Mouse (Mus musculus) kidney, adult 2 months (tissue): ENCODE results near the gene Stac2.

Experiments used
- CTCF ChIP-seq: fragments of 200-500 bp; conservative IDR thresholded peaks from 2 replicates; pipeline ENCODE4 v1.5.1; 2011; ENCODE audit warnings: low read depth, mild to moderate bottlenecking, control low read depth, low read length, moderate library complexity, mixed read lengths; ENCODE audit not compliant: insufficient read depth, insufficient read length
- POLR2A ChIP-seq: fragments of 200-500 bp; IDR thresholded peaks from one replicate; pipeline ENCODE4 v1.6.1; 2011; ENCODE audit warnings: low read depth, low read length, control low read depth

DNA sequence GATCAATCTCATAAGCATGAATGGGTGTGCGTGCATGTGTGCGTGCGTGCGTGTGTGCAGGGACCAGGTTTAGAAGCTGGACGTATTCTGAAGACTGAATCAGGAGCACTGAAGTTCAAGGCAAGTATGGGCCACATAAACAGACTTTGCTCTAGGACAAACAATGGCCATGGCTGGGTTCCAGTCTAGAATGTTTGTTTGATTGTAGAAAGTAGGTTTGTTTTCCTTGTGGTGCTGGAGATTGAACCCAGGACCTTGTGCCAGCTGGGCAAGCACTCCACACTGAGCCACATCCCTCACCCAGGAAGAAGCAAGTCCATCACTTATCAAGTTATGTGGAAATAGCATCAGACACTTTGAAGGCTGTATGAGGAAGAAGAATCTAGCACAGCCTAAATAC, 37.1 kb downstream of the Stac2 start:
- no peak for TF ChIP-seq POLR2A
- no peak for TF ChIP-seq CTCF
